Mouse (Mus musculus) induced T-regulatory cell, adult 2 months (primary cell): ENCODE measurements at regions not wholly inside any gene's neighbourhood (a gene's known extent, or its start where the extent isn't known, plus 50 kb on each side); places are given as distances from the start of the nearest gene placed in this dataset.

Source experiments
- DNase-seq: peaks from one replicate; pipeline ENCODE4 v3.0.0-alpha.2; 2012; ENCODE audit warnings: low read depth

DNA sequence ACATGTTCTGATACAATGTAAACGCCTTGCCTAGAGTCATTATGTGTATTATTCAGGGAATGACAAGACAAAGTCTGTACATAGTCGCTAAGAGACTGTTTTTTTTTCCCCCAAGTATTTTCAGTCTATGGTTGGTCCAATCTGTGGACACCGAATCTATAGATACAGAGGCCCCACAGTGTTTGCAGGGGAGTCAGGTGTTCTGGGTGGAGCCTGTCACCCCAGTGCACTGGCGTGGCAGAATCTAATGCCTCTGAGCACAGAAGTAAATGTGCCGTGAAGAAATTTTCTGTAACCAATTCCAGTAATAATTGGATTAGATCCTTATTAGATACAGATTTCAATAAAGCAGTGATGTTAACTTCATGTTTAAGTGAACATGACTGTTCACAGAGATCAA, 1130.1 kb upstream of the Gulo start:
- no peak for DNase-seq

DNA sequence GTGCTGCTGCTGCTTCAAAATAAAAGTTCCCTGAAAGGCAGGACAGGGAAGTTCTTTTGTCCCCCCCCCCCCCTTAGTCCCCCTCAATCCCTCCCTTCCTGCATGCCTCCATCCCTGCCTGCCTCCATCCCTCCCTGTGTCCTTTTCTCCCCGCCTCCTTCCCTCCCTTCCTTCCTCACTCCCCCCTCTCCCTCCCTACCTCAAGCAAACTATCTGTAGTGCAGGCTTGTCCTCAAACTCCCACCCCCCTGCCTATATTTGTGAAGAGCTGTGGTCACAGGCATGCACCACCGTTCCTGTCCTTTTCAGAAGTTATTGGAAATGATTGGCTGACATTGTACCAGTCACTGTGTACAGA, 1127.1 kb upstream of the Gulo start:
- no peak for DNase-seq

DNA sequence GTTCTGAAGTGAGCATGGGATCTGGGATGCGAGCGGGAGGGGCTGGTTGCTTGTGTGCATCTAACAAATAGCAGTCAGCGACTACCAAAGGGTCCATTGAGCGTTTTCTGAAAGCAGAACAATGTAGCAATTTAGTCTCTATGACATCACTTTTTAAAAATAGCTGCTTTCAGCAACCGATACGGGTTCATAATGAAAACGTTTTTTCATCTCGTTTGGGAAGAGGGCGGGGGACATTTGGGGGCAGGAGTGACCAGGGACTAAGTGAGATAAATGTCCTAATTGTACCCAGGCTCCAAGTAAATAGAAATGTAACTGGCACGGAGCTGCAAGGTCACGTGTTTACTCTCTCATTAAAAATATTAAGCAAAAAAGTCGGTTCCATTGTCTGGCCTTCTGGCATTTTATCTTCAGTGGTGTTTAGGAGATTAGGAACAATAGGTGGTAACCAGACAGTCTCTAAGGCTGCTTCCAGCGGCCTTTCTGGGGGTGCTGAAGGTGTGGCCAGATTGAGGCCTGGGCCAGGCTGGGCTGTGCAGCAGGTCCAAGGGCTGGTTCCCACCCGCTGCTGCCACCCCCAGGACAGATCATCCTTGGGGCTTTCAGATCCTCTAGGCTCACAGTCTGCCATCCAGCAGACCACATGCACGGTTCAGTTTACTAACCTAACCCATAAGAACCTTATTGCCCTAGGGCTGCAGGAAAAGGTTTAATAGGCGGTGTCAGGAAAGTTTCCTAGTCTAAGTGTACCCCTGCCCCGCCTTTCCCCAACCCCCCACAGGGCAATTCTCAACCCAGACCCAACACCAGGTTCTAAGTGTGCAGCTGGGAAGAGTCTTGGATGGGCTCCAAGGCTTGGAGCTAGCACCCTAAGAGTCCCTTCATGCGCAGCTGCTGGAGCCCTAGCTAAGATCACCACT, 1126.5 kb upstream of the Gulo start:
- no peak for DNase-seq

DNA sequence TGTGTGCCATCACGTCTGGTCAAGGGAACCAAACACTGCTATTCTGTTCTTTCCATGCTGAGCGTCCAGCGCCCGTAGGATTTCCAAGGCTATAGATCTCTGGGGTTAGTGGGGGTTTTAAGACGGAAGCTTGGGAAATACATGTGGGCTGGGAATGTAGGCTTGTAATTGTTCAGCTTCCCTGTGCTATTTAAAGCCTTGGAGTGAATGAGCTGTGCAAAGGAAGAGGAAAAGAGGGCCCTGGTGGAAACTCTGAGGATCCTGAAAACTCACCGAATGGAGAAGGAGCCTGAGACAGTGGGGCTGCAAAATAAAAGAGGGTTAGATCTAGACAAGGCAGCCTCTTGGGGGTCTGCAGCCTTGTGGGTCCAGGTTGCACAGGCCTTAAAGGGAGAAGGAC, 1124.2 kb upstream of the Gulo start:
- no peak for DNase-seq

DNA sequence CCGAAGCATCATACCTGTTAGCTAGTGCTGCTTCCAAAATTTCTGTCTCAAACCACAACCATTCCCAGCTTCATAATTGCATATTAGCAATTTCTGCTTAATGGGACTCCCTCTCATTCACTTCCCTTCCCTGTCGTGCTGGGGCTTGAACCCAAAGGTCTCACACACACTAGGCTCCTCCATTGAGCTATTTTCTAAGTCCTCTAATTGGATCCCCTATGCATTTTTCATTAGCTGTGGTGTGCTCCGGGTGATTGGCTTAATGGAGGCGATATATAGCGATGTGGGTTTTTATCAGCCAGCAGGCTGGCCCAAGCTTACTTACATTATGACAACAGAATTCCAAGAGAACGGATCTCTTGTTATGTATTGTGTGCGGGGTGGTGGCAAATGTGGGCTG, 1118.1 kb upstream of the Gulo start:
- no peak for DNase-seq

DNA sequence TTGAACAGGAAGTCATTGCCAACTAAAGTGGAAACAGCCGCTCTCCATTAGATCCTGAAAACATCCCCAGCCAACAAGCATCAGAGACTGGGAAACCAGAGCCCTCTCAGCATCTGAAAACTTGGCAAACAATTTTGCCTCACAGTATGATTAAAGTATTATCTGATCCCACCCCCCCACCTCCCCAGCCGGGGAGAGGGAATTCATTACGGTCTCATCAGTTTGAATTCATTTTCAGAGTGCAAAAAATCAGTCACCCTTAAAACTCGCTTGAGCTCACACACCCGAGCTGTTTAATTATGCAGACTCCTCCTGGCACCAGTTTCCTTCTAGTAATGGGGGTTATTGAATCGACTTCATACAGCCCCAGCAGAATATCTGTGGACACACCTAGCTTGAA, 1117.2 kb upstream of the Gulo start:
- no peak for DNase-seq

DNA sequence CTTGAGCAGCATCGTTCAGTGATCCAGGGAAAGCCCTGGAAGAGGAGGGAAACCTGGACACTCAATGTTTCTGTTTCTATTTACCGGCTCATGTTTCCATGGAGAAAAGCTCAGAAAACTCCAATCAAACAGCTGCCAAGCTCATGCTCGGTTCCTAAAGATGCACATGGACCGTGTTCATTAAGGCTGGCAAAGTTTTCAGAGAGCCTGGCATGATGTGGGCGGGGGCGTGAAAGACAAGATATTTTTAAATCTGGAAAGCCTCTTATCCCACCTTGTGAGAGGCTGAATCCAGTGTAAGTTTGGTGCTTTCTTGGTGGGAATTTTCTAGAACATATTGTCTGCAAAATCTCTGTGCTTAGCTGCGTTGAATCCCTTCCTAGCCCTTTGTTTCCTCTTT, 1114.3 kb upstream of the Gulo start:
- DNase-seq = no peak
